Mouse (Mus musculus) cerebellum, adult 11-12 months (tissue): ENCODE data around the gene Cacnb3.

Source experiments
- DNase-seq: peaks from one replicate; pipeline ENCODE4 v3.0.0; 2022

The Cacnb3 gene

GRCm38 (mm10) chr15:98677977-98678376, 47.3 kb downstream of the Cacnb3 start:
- DNase-seq: no peak

GRCm38 (mm10) chr15:98680660-98681059, 50.0 kb downstream of the Cacnb3 start:
- DNase-seq: no peak

GRCm38 (mm10) chr15:98681633-98682032, 51.0 kb downstream of the Cacnb3 start:
- DNase-seq: no peak

- DNase-seq: no peak
Measured at GRCm38 (mm10) chr15:98683177-98683576, 52.5 kb downstream of the Cacnb3 start.

GRCm38 (mm10) chr15:98683746-98684145, 53.1 kb downstream of the Cacnb3 start:
- no peak for DNase-seq

- DNase-seq: no peak
Measured at GRCm38 (mm10) chr15:98685926-98686325, 55.3 kb downstream of the Cacnb3 start.

GRCm38 (mm10) chr15:98689682-98690081, 59.0 kb downstream of the Cacnb3 start:
- no peak for DNase-seq

GRCm38 (mm10) chr15:98691486-98692147, 61.0 kb downstream of the Cacnb3 start:
- no peak for DNase-seq

GRCm38 (mm10) chr15:98692171-98692715, 61.6 kb downstream of the Cacnb3 start:
- no peak for DNase-seq
